Mouse (Mus musculus): ENCODE measurements around the gene Ltv1.

DNA sequence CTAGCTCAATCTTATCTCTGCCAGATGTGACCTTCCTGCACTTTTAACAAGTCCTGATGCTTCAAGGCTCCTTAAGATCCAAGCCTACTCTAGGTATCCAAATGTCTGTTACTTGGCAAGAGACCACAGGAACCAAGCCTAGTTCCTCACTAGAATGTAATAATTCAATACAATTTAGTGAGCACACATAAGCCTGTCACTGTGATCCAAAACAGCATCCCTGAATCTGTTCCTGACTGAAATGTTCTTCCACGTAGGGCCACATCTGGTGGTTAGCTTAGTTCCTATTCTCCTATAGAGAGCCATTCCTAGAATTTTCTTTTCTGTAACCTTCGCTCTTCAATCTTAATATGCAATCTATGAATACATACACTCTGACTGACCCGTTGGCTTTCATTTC lies 6.2 kb downstream of the Ltv1 start:
- TF ChIP-seq CTCF (conservative IDR thresholded peaks at IDR 0.05; ENCODE audit: low read length), result no peak
- TF ChIP-seq POU5F1 (IDR thresholded peaks at IDR 0.05; ENCODE audit: borderline replicate concordance, low read length), result no peak
